Mouse (Mus musculus) bone marrow macrophage, adult 2 months (primary cell): ENCODE data around the gene Ola1.

ENCODE experiments used
- CTCF ChIP-seq: IDR thresholded peaks from 2 replicates; pipeline ENCODE4 v1.5.1; 2012; ENCODE audit warnings: low read depth, mild to moderate bottlenecking, low read length, moderate library complexity
- POLR2A ChIP-seq: IDR thresholded peaks from 2 replicates; pipeline ENCODE4 v1.6.1; 2012; ENCODE audit warnings: mild to moderate bottlenecking, low read depth, low read length, borderline replicate concordance

DNA sequence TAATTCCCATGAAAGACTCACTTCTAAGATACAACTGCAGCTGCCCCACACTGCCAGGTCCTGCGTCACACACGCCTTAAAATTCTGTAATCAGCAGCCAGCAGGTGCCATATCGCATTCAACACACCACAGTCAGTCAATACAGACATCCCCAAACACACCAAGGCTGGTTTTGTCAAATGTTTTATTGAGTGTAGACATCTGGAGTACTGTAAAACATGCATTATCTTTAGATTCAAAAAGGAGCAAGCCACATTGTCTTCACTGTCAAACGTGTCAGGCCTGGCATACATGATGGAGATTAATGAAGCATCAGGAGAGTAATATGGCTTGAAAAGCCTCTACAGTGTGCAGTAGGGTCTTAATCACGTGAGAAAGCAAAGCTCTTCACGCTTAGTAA lies 125.7 kb downstream of the Ola1 start:
- TF ChIP-seq CTCF (no peak), POLR2A (no peak)
